Mouse (Mus musculus) liver, embryonic 14.5 days (tissue): ENCODE measurements around the gene Flii.

ENCODE experiments used
- CTCF ChIP-seq: IDR thresholded peaks from 2 replicates; pipeline ENCODE4 v1.5.1; 2016; ENCODE audit warnings: antibody characterized with exemption, low read depth, control low read depth
- EP300 ChIP-seq: IDR thresholded peaks from 2 replicates; pipeline ENCODE4 v1.6.1; 2016; ENCODE audit warnings: antibody characterized with exemption, low read depth

DNA sequence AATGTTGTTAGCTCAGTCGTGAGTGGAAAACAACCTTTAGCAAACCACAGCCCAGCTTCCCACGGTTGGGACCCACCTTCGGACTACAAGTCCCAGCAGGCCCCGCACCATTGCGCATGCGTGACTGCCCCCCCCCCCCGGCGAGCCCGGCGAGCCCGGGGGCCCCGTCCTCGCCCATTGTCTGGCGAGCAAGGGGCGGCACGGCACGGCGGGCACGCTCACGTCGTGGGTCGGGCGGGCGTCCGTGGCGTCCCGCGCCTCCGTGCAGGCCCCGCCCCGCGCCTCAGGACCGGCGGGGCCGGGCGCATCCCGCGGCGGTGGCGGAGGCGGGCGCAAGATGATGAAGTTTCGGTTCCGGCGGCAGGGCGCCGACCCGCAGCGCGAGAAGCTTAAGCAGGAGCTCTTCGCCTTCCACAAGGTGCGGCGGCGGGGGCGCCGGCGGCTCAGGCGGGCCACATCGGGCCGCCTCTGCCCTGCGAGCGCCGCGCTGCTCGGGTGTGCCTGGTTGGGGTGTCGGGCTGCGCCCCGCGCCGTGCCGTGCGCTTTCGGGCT lies 27.5 kb downstream of the Flii start, which contains the start of gene Llgl1:
- TF ChIP-seq EP300 = no peak
- no peak for TF ChIP-seq CTCF
